In genomic region chr11:75270985-75271434, GRCm38 (mm10) we compare ENCODE assay signal across 9 mouse cellular contexts.
DNase-seq lines count a peak whose midpoint lies in the region; ATAC-seq lines count a peak whose summit lies in the region.
"Had no signal": no experiment of that assay in that cellular context is flagged by ENCODE, and none has a peak within 500 bp of the region (broad histone marks: within the 10 kb centered on the region; RNA-seq: fewer than 3 reads in every experiment).

No protein-coding gene starts in this region.

- H3K4me3 ChIP-seq in hindbrain, embryonic 10.5 days: no peak overlapping the region
- H3K4me3 ChIP-seq in hindbrain, embryonic 11.5 days (ENCODE audit: low read depth, low read length): no peak overlapping the region
- H3K4me3 ChIP-seq in heart, embryonic 10.5 days: no peak overlapping the region
- H3K4me3 ChIP-seq in liver, embryonic 15.5 days (replicated peaks): no peak overlapping the region
- H3K4me3 ChIP-seq: neural tube, embryonic 13.5 days had no signal

- no peak overlapping the region for H3K4me2 ChIP-seq in hindbrain, embryonic 11.5 days (replicated peaks; ENCODE audit: low read depth, low read length)
- H3K4me2 ChIP-seq in liver, embryonic 15.5 days: peak overlapping the region; percentile 50
- H3K4me2 ChIP-seq: neural tube, embryonic 13.5 days had no signal

- WGBS in hindbrain, embryonic 10.5 days: 71% methylated on average over 7 of the region's 7 CpGs
- WGBS in hindbrain, embryonic 11.5 days: 74% methylated on average over 7 of the region's 7 CpGs
- WGBS in heart, embryonic 10.5 days: 59% methylated on average over 7 of the region's 7 CpGs
- 44% methylated on average over 7 of the region's 7 CpGs for WGBS in liver, embryonic 15.5 days (ENCODE audit: insufficient replicate concordance)

- no peak overlapping the region for H3K9ac ChIP-seq in hindbrain, embryonic 11.5 days (ENCODE audit: low read depth, low read length)
- no peak overlapping the region for H3K9ac ChIP-seq in liver, embryonic 15.5 days
- H3K9ac ChIP-seq: neural tube, embryonic 13.5 days had no signal

- H3K27ac ChIP-seq in hindbrain, embryonic 10.5 days: peak overlapping the region; percentile 50; the same call in 1 of the 2 replicates
- H3K27ac ChIP-seq in hindbrain, embryonic 11.5 days (ENCODE audit: low read depth, low read length): no peak overlapping the region
- peak overlapping the region; percentile 30 for H3K27ac ChIP-seq in heart, embryonic 10.5 days
- peak overlapping the region; percentile 76 for H3K27ac ChIP-seq in liver, embryonic 15.5 days (replicated peaks)
- H3K27ac ChIP-seq: neural tube, embryonic 13.5 days had no signal

- 0 out of 2 replicates have a peak, but pooled peaks cover 3% of the 10 kb centered on the region for H3K27me3 ChIP-seq in hindbrain, embryonic 10.5 days (ENCODE audit: insufficient read depth, poor library complexity, severe bottlenecking)
- H3K27me3 ChIP-seq in hindbrain, embryonic 11.5 days (ENCODE audit: control insufficient read depth, insufficient read depth, low read length): no peaks in the 10 kb centered on the region
- no peaks in the 10 kb centered on the region for H3K27me3 ChIP-seq in heart, embryonic 10.5 days (ENCODE audit: insufficient read depth, poor library complexity, severe bottlenecking)
- peaks cover 23% of the 10 kb centered on the region; the same call in 1 of the 2 replicates for H3K27me3 ChIP-seq in liver, embryonic 15.5 days
- H3K27me3 ChIP-seq: neural tube, embryonic 13.5 days had no signal

- H3K9me3 ChIP-seq in hindbrain, embryonic 10.5 days: no peaks in the 10 kb centered on the region
- no peaks in the 10 kb centered on the region for H3K9me3 ChIP-seq in hindbrain, embryonic 11.5 days (ENCODE audit: control insufficient read depth, low read length)
- no peaks in the 10 kb centered on the region for H3K9me3 ChIP-seq in heart, embryonic 10.5 days
- no peaks in the 10 kb centered on the region for H3K9me3 ChIP-seq in liver, embryonic 15.5 days (replicated peaks)
- H3K9me3 ChIP-seq: neural tube, embryonic 13.5 days had no signal

- DNase-seq in hindbrain, embryonic 10.5 days (ENCODE audit: low spot score): no peak
- DNase-seq in hindbrain, embryonic 11.5 days (ENCODE audit: low spot score): no peak
- DNase-seq in cerebellum, adult 18-20 months: peak; percentile 78 to 80
- DNase-seq in heart, embryonic 10.5 days (ENCODE audit: low spot score): no peak
- DNase-seq in embryo, embryonic 10.5 days (ENCODE audit: low spot score): no peak
- DNase-seq in spleen, postnatal 14 days (ENCODE audit: low spot score in 2 of 2): no peak
- DNase-seq in spleen, adult 18-20 months: no peak

- no peak for ATAC-seq in hindbrain, embryonic 11.5 days (ENCODE audit: low FRiP score)
- ATAC-seq in liver, embryonic 15.5 days (ENCODE audit: insufficient read depth): no peak; the same call in 1 of the 2 replicates

- peaks cover 71% of the 10 kb centered on the region for H3K4me1 ChIP-seq in hindbrain, embryonic 10.5 days (replicated peaks)
- H3K4me1 ChIP-seq in hindbrain, embryonic 11.5 days (replicated peaks; ENCODE audit: control insufficient read depth, insufficient read depth, low read length): peaks cover 7% of the 10 kb centered on the region
- H3K4me1 ChIP-seq in heart, embryonic 10.5 days: peaks cover 73% of the 10 kb centered on the region
- peaks cover 45% of the 10 kb centered on the region for H3K4me1 ChIP-seq in liver, embryonic 15.5 days (replicated peaks)

- H3K36me3 ChIP-seq in hindbrain, embryonic 10.5 days: no peaks in the 10 kb centered on the region
- H3K36me3 ChIP-seq in hindbrain, embryonic 11.5 days (ENCODE audit: control insufficient read depth, insufficient read depth, low read length): no peaks in the 10 kb centered on the region
- H3K36me3 ChIP-seq in heart, embryonic 10.5 days: peaks cover 5% of the 10 kb centered on the region; the same call in 1 of the 2 replicates
- H3K36me3 ChIP-seq in liver, embryonic 15.5 days (replicated peaks): no peaks in the 10 kb centered on the region
- H3K36me3 ChIP-seq: neural tube, embryonic 13.5 days had no signal

Comparison
In these comparisons a context has a peak if more than half of its experiments do, and no peak if none do; other contexts are left out.
1. DNase-seq: peak in cerebellum, adult 18-20 months (2 of 2); none in hindbrain, embryonic 10.5 days (single experiment), hindbrain, embryonic 11.5 days (single experiment), heart, embryonic 10.5 days (single experiment), embryo, embryonic 10.5 days (single experiment), spleen, postnatal 14 days (0 of 2) and spleen, adult 18-20 months (0 of 2).